Mouse (Mus musculus): ENCODE measurements around the gene Nup160.

DNA sequence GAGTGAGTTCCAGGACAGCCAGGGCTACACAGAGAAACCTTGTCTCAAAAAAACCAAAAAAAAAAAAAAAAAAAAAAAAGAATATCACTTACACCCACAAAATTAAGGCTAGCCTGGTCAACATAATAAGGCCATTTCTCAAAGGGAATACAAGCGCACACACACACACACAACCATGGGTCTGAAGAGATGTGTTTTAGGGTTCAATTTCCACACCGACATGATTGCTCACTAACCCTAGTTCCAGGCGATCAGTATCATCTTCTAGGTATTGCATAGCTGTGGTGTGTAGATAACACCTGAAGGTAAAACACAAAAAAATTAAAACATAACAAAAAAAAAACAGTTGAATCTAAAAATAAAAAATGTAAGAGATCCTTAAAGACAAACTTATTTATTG, 49.8 kb downstream of the Nup160 start:
- TF ChIP-seq CTCF (IDR thresholded peaks at IDR 0.05; ENCODE audit: low read depth, low read length) (no peak), EP300 (IDR thresholded peaks at IDR 0.05; ENCODE audit: insufficient read depth, low read depth, low read length) (no peak)

Data from ES-Bruce4 (cell line).